ENCODE assay signal across 13 mouse cellular contexts in genomic region chr10:13193496-13193895, GRCm38 (mm10). TPM values are rescaled to one million over a fixed set of nuclear protein-coding genes. Genes with fewer than 3 reads are reported as not detected.
DNase-seq lines count a peak whose midpoint lies in the region; ATAC-seq and TF ChIP-seq lines count a peak whose summit lies in the region.
"Not testable (repeated sequence)": the region's sequence is repeated elsewhere in the genome, so short reads cannot be mapped to it uniquely, and the experiment has no call there.
"Had no signal": no experiment of that assay in that cellular context is flagged by ENCODE, and none has a peak within 500 bp of the region (broad histone marks: within the 10 kb centered on the region; RNA-seq: fewer than 3 reads in every experiment).

No protein-coding gene starts in this region.

- peak; percentile 25 for DNase-seq in ZHBTc4 (ENCODE audit: low read depth, low spot score)
- DNase-seq in hindbrain, postnatal 0 days (ENCODE audit: low spot score); limb, embryonic 10.5 days (ENCODE audit: low spot score): not testable (repeated sequence)
- peak; percentile 37 for DNase-seq in naive thymus-derived CD4-positive, alpha-beta T cell, adult 2 months (ENCODE audit: low read depth)
- DNase-seq in thymus, postnatal 14 days: peak; percentile 13

- peak overlapping the region; percentile 58 for H3K4me2 ChIP-seq in embryonic facial prominence, embryonic 15.5 days (replicated peaks)
- H3K4me2 ChIP-seq in heart, embryonic 11.5 days: peak overlapping the region; percentile 65
- peak overlapping the region; percentile 61 for H3K4me2 ChIP-seq in hindbrain, postnatal 0 days (ENCODE audit: low read depth, low read length)
- H3K4me2 ChIP-seq in lung, embryonic 15.5 days: peak overlapping the region; percentile 66

- not testable (repeated sequence) for TF ChIP-seq CTCF in hindbrain, postnatal 0 days (IDR thresholded peaks at IDR 0.05; ENCODE audit: low read depth)

- H3K4me3 ChIP-seq in embryonic facial prominence, embryonic 15.5 days (replicated peaks): peak overlapping the region; percentile 94
- H3K4me3 ChIP-seq in heart, embryonic 11.5 days (ENCODE audit: low read depth, low read length): peak overlapping the region; percentile 83
- H3K4me3 ChIP-seq in hindbrain, postnatal 0 days (ENCODE audit: low read length): peak overlapping the region; percentile 62
- H3K4me3 ChIP-seq in limb, embryonic 10.5 days: peak overlapping the region; percentile 95
- peak overlapping the region; percentile 89 for H3K4me3 ChIP-seq in lung, embryonic 15.5 days

- H3K9me3 ChIP-seq in embryonic facial prominence, embryonic 15.5 days (replicated peaks); heart, embryonic 11.5 days (replicated peaks; ENCODE audit: control insufficient read depth, low read length); hindbrain, postnatal 0 days (ENCODE audit: low read length); limb, embryonic 10.5 days (replicated peaks); lung, embryonic 15.5 days: not testable (repeated sequence)

- not testable (repeated sequence) for H3K4me1 ChIP-seq in embryonic facial prominence, embryonic 15.5 days; heart, embryonic 11.5 days (ENCODE audit: control insufficient read depth, insufficient read depth, low read length); hindbrain, postnatal 0 days (ENCODE audit: insufficient read depth, low read length); limb, embryonic 10.5 days; lung, embryonic 15.5 days

- not testable (repeated sequence) for ATAC-seq in embryonic facial prominence, embryonic 15.5 days (ENCODE audit: insufficient number of reproducible peaks, low FRiP score, low TSS enrichment, low read depth); heart, embryonic 11.5 days (replicated peaks; ENCODE audit: insufficient number of reproducible peaks, low FRiP score, low TSS enrichment); hindbrain, postnatal 0 days; lung, embryonic 15.5 days (ENCODE audit: borderline replicate concordance, extremely low read depth, low FRiP score, low TSS enrichment)

- peaks cover 13% of the 10 kb centered on the region for H3K36me3 ChIP-seq in embryonic facial prominence, embryonic 15.5 days
- H3K36me3 ChIP-seq in heart, embryonic 11.5 days (ENCODE audit: control insufficient read depth, insufficient read depth, low read length): peaks cover 13% of the 10 kb centered on the region
- H3K36me3 ChIP-seq in hindbrain, postnatal 0 days (ENCODE audit: insufficient read depth, low read length): not testable (repeated sequence)
- peaks cover 27% of the 10 kb centered on the region for H3K36me3 ChIP-seq in limb, embryonic 10.5 days
- H3K36me3 ChIP-seq in lung, embryonic 15.5 days: peaks cover 18% of the 10 kb centered on the region

- WGBS in embryonic facial prominence, embryonic 15.5 days: 83% methylated on average over 7 of the region's 7 CpGs
- WGBS in heart, embryonic 11.5 days (ENCODE audit: insufficient replicate concordance): 86% methylated on average over 7 of the region's 7 CpGs
- 90% methylated on average over 7 of the region's 7 CpGs for WGBS in hindbrain, postnatal 0 days
- 86% methylated on average over 7 of the region's 7 CpGs for WGBS in limb, embryonic 10.5 days
- 81% methylated on average over 7 of the region's 7 CpGs for WGBS in lung, embryonic 15.5 days

- H3K27ac ChIP-seq in embryonic facial prominence, embryonic 15.5 days (replicated peaks); heart, embryonic 11.5 days (ENCODE audit: low read depth, low read length); hindbrain, postnatal 0 days; limb, embryonic 10.5 days; lung, embryonic 15.5 days: not testable (repeated sequence)

- not testable (repeated sequence) for H3K9ac ChIP-seq in embryonic facial prominence, embryonic 15.5 days; heart, embryonic 11.5 days (ENCODE audit: low read depth, low read length); hindbrain, postnatal 0 days (replicated peaks; ENCODE audit: low read length); lung, embryonic 15.5 days

- H3K27me3 ChIP-seq in embryonic facial prominence, embryonic 15.5 days; heart, embryonic 11.5 days (ENCODE audit: control insufficient read depth, insufficient read depth, low read length); hindbrain, postnatal 0 days (ENCODE audit: insufficient read depth, low read length); limb, embryonic 10.5 days (ENCODE audit: low read depth, poor library complexity, severe bottlenecking); lung, embryonic 15.5 days: not testable (repeated sequence)

RNA-seq across cellular contexts. Expression of gene Ltv1, which starts 0.5 kb away (rescaled TPM):
- 69.2 and 70.2 TPM in 2 replicates for polyA plus RNA-seq in embryonic facial prominence, embryonic 15.5 days (2015; fragmentation: Nextera tagmentation; extraction: Ambion mirVana)
- polyA plus RNA-seq in heart, embryonic 11.5 days (2014; fragmentation: Nextera tagmentation; extraction: Ambion mirVana): 60.0 and 65.2 TPM in 2 replicates
- total RNA-seq in hindbrain, postnatal 0 days (2014; rRNA removed): 9.9 and 14.9 TPM in 2 replicates
- 25.6 and 28.2 TPM in 2 replicates for polyA plus RNA-seq in hindbrain, postnatal 0 days (2015; fragmentation: Nextera tagmentation; extraction: Ambion mirVana)
- polyA plus RNA-seq in limb, embryonic 10.5 days (2016; fragmentation: Nextera tagmentation; extraction: Ambion mirVana): 65.3 and 68.0 TPM in 2 replicates
- 70.5 and 71.3 TPM in 2 replicates for polyA plus RNA-seq in lung, embryonic 15.5 days (2015; fragmentation: Nextera tagmentation; extraction: Ambion mirVana)

RNA-seq across cellular contexts. Expression of gene Zc2hc1b, which starts 15.7 kb away (rescaled TPM):
- not detected in 2 replicates for polyA plus RNA-seq in embryonic facial prominence, embryonic 15.5 days (2015; fragmentation: Nextera tagmentation; extraction: Ambion mirVana)
- polyA plus RNA-seq in heart, embryonic 11.5 days (2014; fragmentation: Nextera tagmentation; extraction: Ambion mirVana): not detected in 2 replicates
- total RNA-seq in hindbrain, postnatal 0 days (2014; rRNA removed): not detected in 2 replicates
- not detected in 2 replicates for polyA plus RNA-seq in hindbrain, postnatal 0 days (2015; fragmentation: Nextera tagmentation; extraction: Ambion mirVana)
- not detected in 2 replicates for polyA plus RNA-seq in limb, embryonic 10.5 days (2016; fragmentation: Nextera tagmentation; extraction: Ambion mirVana)
- not detected in 2 replicates for polyA plus RNA-seq in lung, embryonic 15.5 days (2015; fragmentation: Nextera tagmentation; extraction: Ambion mirVana)
- total RNA-seq: gastrocnemius, postnatal 4 days; layer of hippocampus, postnatal 10 days; liver, adult 2 months; monocyte, adult 5-6 weeks had no signal
- polyA plus RNA-seq: CD4-positive, CD25-positive, alpha-beta regulatory T cell, adult 4 months; liver, adult 2 months had no signal
